In the genomic region with DNA sequence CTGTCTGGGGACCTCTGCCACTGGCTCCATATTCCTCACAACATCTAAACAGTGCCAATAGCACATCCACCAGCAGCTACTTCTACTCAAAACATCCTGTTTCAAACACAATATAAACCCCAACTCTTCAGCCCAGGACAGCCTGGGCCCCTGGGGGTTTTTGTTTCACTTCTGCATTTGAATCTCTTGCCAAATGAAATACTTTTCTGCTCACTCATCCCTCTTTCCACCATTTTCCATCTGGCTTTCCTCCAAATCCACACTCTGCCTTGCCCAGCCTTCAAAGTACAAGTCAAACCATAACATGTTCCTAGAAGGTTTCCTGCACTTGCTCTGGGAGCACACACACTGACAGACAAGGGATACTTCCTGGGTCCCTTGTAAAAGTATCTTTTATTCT, we compare ENCODE assay signal across 10 mouse cellular contexts. TPM values are rescaled to one million over a fixed set of nuclear protein-coding genes. Genes with fewer than 3 reads are reported as not detected.
DNase-seq lines count a peak whose midpoint lies in the region; ATAC-seq and TF ChIP-seq lines count a peak whose summit lies in the region.
"Had no signal": no experiment of that assay in that cellular context is flagged by ENCODE, and none has a peak within 500 bp of the region (broad histone marks: within the 10 kb centered on the region; RNA-seq: fewer than 3 reads in every experiment).

No protein-coding gene starts in this region.

- TF ChIP-seq EP300 in stomach, postnatal 0 days (optimal IDR thresholded peaks at IDR 0.05): no peak

- H3K4me2 ChIP-seq in lung, embryonic 14.5 days: no peak overlapping the region
- H3K4me2 ChIP-seq in embryonic facial prominence, embryonic 15.5 days (replicated peaks): no peak overlapping the region
- no peak overlapping the region for H3K4me2 ChIP-seq in stomach, postnatal 0 days (replicated peaks; ENCODE audit: low read depth)
- H3K4me2 ChIP-seq: midbrain, embryonic 12.5 days had no signal

- H3K9ac ChIP-seq in lung, embryonic 14.5 days: no peak overlapping the region
- no peak overlapping the region for H3K9ac ChIP-seq in embryonic facial prominence, embryonic 15.5 days
- H3K9ac ChIP-seq in stomach, postnatal 0 days (ENCODE audit: low read length): no peak overlapping the region
- H3K9ac ChIP-seq: midbrain, embryonic 12.5 days had no signal

- H3K27ac ChIP-seq in lung, embryonic 14.5 days (ENCODE audit: low read depth): peak overlapping the region; percentile 34; the same call in 1 of the 2 replicates
- H3K27ac ChIP-seq in embryonic facial prominence, embryonic 15.5 days (replicated peaks): 0 out of 2 replicates have a peak overlapping the region, but pooled peaks have one; percentile 11
- H3K27ac ChIP-seq in stomach, postnatal 0 days (replicated peaks): no peak overlapping the region; the same call in 1 of the 2 replicates
- H3K27ac ChIP-seq: midbrain, embryonic 12.5 days had no signal

- H3K36me3 ChIP-seq in lung, embryonic 14.5 days (ENCODE audit: insufficient read depth): no peaks in the 10 kb centered on the region
- H3K36me3 ChIP-seq in embryonic facial prominence, embryonic 15.5 days: no peaks in the 10 kb centered on the region
- no peaks in the 10 kb centered on the region for H3K36me3 ChIP-seq in stomach, postnatal 0 days (ENCODE audit: control insufficient read depth, insufficient read depth, low read length)
- H3K36me3 ChIP-seq: midbrain, embryonic 12.5 days had no signal

- H3K27me3 ChIP-seq in lung, embryonic 14.5 days (ENCODE audit: insufficient read depth, low read length): no peaks in the 10 kb centered on the region
- H3K27me3 ChIP-seq in embryonic facial prominence, embryonic 15.5 days: no peaks in the 10 kb centered on the region
- H3K27me3 ChIP-seq in stomach, postnatal 0 days (ENCODE audit: control insufficient read depth, insufficient read depth, low read length): no peaks in the 10 kb centered on the region
- H3K27me3 ChIP-seq: midbrain, embryonic 12.5 days had no signal

- no peak for TF ChIP-seq CTCF in lung, embryonic 14.5 days (IDR thresholded peaks at IDR 0.05; ENCODE audit: low read depth)
- no peak for TF ChIP-seq CTCF in stomach, postnatal 0 days (IDR thresholded peaks at IDR 0.05; ENCODE audit: low read depth)

- ATAC-seq in lung, embryonic 14.5 days (ENCODE audit: insufficient read depth): peak; percentile 91
- no peak for ATAC-seq in embryonic facial prominence, embryonic 15.5 days (ENCODE audit: insufficient number of reproducible peaks, low FRiP score, low TSS enrichment, low read depth)
- peak; percentile 59; the same call in 1 of the 2 replicates for ATAC-seq in stomach, postnatal 0 days (ENCODE audit: low FRiP score, low TSS enrichment)
- ATAC-seq: hindbrain, embryonic 16.5 days had no signal

- peak; percentile 81 for DNase-seq in lung, embryonic 14.5 days
- DNase-seq in lung, adult 18-20 months: no peak
- DNase-seq in lung, postnatal 10 days: peak; percentile 73
- no peak for DNase-seq in stomach, postnatal 0 days (ENCODE audit: low spot score)
- DNase-seq in thymus, postnatal 36 days: no peak
- no peak for DNase-seq in right cerebral cortex, postnatal 25 days
- DNase-seq: adrenal gland, adult 8-10 months had no signal

- H3K4me1 ChIP-seq in lung, embryonic 14.5 days (ENCODE audit: insufficient read depth): no peaks in the 10 kb centered on the region
- H3K4me1 ChIP-seq in embryonic facial prominence, embryonic 15.5 days: 0 out of 2 replicates have a peak, but pooled peaks cover 5% of the 10 kb centered on the region
- H3K4me1 ChIP-seq in stomach, postnatal 0 days (replicated peaks; ENCODE audit: control insufficient read depth, insufficient read depth): no peaks in the 10 kb centered on the region

- H3K9me3 ChIP-seq in lung, embryonic 14.5 days (ENCODE audit: low read depth, low read length): no peaks in the 10 kb centered on the region
- no peaks in the 10 kb centered on the region for H3K9me3 ChIP-seq in embryonic facial prominence, embryonic 15.5 days (replicated peaks)
- H3K9me3 ChIP-seq in stomach, postnatal 0 days (ENCODE audit: control insufficient read depth, low read length): no peaks in the 10 kb centered on the region
- H3K9me3 ChIP-seq: midbrain, embryonic 12.5 days had no signal

- no peak overlapping the region for H3K4me3 ChIP-seq in lung, embryonic 14.5 days (ENCODE audit: low read depth, low read length)
- H3K4me3 ChIP-seq in embryonic facial prominence, embryonic 15.5 days (replicated peaks): no peak overlapping the region
- H3K4me3 ChIP-seq in stomach, postnatal 0 days (ENCODE audit: low read depth, low read length): no peak overlapping the region
- H3K4me3 ChIP-seq: midbrain, embryonic 12.5 days had no signal

RNA-seq across cellular contexts. Expression of gene Cacybp, which starts 21.2 kb away (rescaled TPM):
- 253 and 257 TPM in 2 replicates for polyA plus RNA-seq in lung, embryonic 14.5 days (2014; fragmentation: Nextera tagmentation; extraction: Ambion mirVana)
- 172 and 191 TPM in 2 replicates for polyA plus RNA-seq in embryonic facial prominence, embryonic 15.5 days (2015; fragmentation: Nextera tagmentation; extraction: Ambion mirVana)
- polyA plus RNA-seq in stomach, postnatal 0 days (2015; fragmentation: Nextera tagmentation; extraction: Ambion mirVana): 106 and 119 TPM in 2 replicates

RNA-seq across cellular contexts. Expression of gene Mrps14, which starts 38.9 kb away (rescaled TPM):
- polyA plus RNA-seq in lung, embryonic 14.5 days (2014; fragmentation: Nextera tagmentation; extraction: Ambion mirVana): 243 and 255 TPM in 2 replicates
- polyA plus RNA-seq in embryonic facial prominence, embryonic 15.5 days (2015; fragmentation: Nextera tagmentation; extraction: Ambion mirVana): 225 and 232 TPM in 2 replicates
- polyA plus RNA-seq in stomach, postnatal 0 days (2015; fragmentation: Nextera tagmentation; extraction: Ambion mirVana): 248 and 259 TPM in 2 replicates

Comparison
In these comparisons a context has a peak if more than half of its experiments do, and no peak if none do; other contexts are left out.
1. DNase-seq: peak in lung, embryonic 14.5 days (single experiment) and lung, postnatal 10 days (single experiment); none in lung, adult 18-20 months (0 of 2), stomach, postnatal 0 days (single experiment), thymus, postnatal 36 days (0 of 2) and right cerebral cortex, postnatal 25 days (single experiment).